Mouse (Mus musculus) frontal cortex, postnatal 14 days (tissue): ENCODE data around the gene Cyth3.

Experiments
- DNase-seq, 2 experiments: peaks; one replicate each; pipeline ENCODE4 v3.0.0; 2022; ENCODE audit warnings: low spot score in 2 of 2

Gene Cyth3

GRCm38 (mm10) chr5:143635358-143635757 is 13.1 kb downstream of the Cyth3 start:
- DNase-seq = no peak

GRCm38 (mm10) chr5:143636173-143636572 is 13.9 kb downstream of the Cyth3 start:
- no peak for DNase-seq

- DNase-seq = no peak
Measured at GRCm38 (mm10) chr5:143637832-143638420, 15.7 kb downstream of the Cyth3 start.

- no peak for DNase-seq
Measured at GRCm38 (mm10) chr5:143638516-143639270, 16.4 kb downstream of the Cyth3 start.

- no peak for DNase-seq
Measured at GRCm38 (mm10) chr5:143639329-143639728, 17.1 kb downstream of the Cyth3 start.

GRCm38 (mm10) chr5:143639810-143640209 is 17.6 kb downstream of the Cyth3 start:
- no peak for DNase-seq

GRCm38 (mm10) chr5:143641503-143641902 is 19.3 kb downstream of the Cyth3 start:
- DNase-seq = no peak

GRCm38 (mm10) chr5:143642262-143642831 is 20.1 kb downstream of the Cyth3 start:
- no peak for DNase-seq

GRCm38 (mm10) chr5:143645976-143646375 is 23.7 kb downstream of the Cyth3 start:
- no peak for DNase-seq

GRCm38 (mm10) chr5:143647412-143647811 is 25.2 kb downstream of the Cyth3 start:
- DNase-seq = no peak

GRCm38 (mm10) chr5:143648058-143648457 is 25.8 kb downstream of the Cyth3 start:
- DNase-seq = no peak

- no peak for DNase-seq
Measured at GRCm38 (mm10) chr5:143649168-143649567, 26.9 kb downstream of the Cyth3 start.

GRCm38 (mm10) chr5:143651855-143652631 is 29.8 kb downstream of the Cyth3 start:
- no peak for DNase-seq

GRCm38 (mm10) chr5:143653497-143653896 is 31.2 kb downstream of the Cyth3 start:
- DNase-seq = no peak

- no peak for DNase-seq
Measured at GRCm38 (mm10) chr5:143654670-143655510, 32.6 kb downstream of the Cyth3 start.

GRCm38 (mm10) chr5:143655511-143655943 is 33.3 kb downstream of the Cyth3 start:
- no peak for DNase-seq

GRCm38 (mm10) chr5:143656708-143657245 is 34.5 kb downstream of the Cyth3 start:
- DNase-seq = no peak

- no peak for DNase-seq
Measured at GRCm38 (mm10) chr5:143659021-143659523, 36.8 kb downstream of the Cyth3 start.

- no peak for DNase-seq
Measured at GRCm38 (mm10) chr5:143663074-143663687, 40.9 kb downstream of the Cyth3 start.

GRCm38 (mm10) chr5:143665561-143665960 is 43.3 kb downstream of the Cyth3 start:
- DNase-seq = no peak
